Mouse (Mus musculus): Measurements from ENCODE around the gene Syt1.

Gene Syt1

DNA sequence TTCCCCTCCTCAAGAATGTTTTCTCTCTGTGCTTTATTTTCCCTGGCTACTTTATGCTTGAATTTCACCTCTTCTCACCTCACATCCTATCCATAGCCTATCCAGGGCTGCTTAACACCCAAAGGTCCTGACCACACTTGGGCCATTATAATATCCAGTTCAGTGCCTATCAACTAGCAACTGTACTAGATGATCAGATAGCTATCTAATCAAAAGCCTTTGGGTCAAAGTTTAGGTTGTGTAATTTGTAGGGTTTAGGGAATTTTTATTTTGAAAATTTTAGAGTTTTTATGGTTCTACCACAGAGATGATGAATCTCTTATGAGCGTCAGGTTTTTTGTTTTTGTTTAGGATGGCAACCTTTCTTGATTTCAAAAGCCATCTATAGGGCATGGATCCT, 125.0 kb downstream of the Syt1 start:
- DNase-seq (ENCODE audit: low spot score in 2 of 2), result no peak

DNA sequence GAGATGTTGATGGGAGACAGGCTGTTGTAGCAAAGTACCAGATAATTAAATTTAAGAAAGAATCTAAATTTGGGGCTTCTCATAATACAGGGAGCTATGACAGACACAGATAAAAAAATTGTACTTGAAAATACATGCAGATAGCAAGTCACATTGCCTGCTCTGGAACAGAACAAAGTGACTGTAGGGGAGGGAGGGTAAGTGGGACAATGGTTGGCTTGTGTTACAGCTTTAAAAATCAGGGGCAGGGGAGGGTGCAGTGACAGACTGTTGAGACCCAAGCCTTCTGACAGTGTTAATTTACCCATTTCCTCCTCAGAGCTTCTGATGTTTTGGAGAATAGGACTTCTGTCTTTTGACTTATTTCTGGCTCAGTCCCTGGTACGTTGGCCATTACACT, 126.3 kb downstream of the Syt1 start:
- no peak for DNase-seq (ENCODE audit: low spot score in 2 of 2)

DNA sequence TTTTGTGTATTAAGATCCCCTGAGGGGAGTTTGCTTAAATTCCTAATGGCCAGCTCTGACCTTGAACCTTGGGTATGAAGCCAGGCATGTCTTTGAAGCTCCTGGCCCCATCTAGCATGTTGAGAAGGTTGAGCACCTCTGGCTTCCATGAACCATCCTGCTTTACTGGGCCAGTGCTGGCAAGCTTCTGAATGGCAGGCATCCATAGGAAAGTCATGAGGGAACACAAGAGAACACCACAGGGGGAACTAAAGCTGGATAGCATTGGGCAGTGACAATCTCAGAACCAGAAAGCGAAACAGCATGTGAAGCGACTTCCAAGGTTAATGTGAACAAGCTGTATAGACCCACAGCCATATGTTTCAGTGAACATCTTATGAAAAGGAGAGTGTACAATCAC, 130.4 kb downstream of the Syt1 start:
- DNase-seq (ENCODE audit: low spot score in 2 of 2), result no peak

DNA sequence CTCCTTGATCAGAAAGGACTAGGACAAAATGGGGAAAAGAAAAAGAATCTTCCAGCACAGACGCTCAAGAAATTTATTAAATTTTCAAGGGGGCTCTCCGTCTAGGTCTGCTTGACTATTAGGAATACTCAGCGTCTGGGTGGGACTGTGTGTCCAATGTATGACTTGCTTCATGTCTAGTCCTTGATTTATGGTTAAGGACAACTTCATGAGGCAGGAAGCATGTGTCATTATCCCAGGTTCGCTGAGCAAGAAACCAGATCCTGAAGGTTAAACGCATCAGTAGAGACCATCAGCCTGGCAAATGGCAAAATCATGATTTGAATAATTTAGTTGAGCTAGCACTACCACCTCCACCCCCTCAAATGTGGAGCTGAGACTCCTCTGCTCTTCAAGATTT, 135.1 kb downstream of the Syt1 start:
- DNase-seq (ENCODE audit: low spot score in 2 of 2), result no peak

GRCm38 (mm10) chr10:108874687-108875086, 136.1 kb downstream of the Syt1 start:
- no peak for DNase-seq (ENCODE audit: low spot score in 2 of 2)

DNA sequence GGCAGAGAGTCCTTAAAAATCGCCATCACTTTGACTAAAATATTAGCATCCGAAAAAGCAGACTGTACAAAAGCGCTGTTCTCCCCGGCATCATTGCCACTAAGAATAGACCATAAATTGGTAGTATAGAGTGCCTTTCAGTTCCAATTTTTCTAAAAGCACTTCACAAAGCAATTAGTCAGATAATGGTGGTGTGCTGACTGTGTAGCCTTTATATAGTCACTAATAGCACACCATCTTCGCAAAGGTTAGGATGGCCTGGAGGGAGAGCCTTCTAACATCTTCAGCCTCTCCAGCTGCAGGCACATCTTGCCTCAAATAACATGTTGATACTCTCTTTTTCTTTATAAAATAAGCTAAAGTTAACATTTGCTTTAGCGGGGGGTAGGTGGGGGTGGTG, 138.4 kb downstream of the Syt1 start:
- DNase-seq (ENCODE audit: low spot score in 2 of 2), result no peak

DNA sequence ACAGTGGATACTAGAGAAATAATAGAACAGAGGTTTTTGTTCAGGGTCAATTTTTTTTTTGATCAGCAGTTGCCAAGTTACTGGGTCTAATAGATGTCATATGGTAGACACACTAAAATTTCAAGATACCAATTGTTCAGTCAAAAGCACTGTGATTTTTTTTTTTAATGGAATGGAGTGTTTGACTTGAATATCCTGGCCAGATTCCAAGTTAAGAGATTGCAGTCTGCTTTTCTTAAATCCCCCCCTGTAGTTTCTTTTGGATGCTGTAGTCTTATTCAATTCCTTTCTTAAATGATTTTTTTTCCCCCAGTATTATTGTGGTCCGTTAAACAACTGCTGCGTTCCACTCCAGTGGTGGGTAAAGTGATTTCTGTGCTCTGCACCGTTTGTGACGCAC, 140.2 kb downstream of the Syt1 start:
- DNase-seq (ENCODE audit: low spot score in 2 of 2), result no peak

- peak; percentile 8 to 29 for DNase-seq (ENCODE audit: low spot score in 2 of 2)
Observed at GRCm38 (mm10) chr10:108868136-108868535, 142.6 kb downstream of the Syt1 start.

DNA sequence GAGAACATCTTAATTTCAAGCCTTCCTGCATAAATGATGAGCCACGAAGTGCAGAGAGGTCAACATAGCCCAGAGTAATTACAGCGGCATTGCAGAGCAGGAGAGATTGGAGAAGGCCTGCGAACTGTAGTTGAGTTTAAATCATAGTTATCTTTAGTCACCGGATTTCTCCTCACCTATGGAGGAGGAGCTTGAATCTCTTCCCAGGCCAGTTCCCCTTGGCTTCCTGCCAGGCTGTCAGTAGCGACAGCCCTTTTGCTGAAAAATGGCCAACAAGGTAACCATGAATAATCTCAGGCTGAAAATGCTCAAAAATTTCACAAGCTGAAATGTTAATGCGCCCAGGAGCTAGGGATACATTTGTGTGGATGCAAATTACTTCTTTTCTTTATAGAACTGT, 143.6 kb downstream of the Syt1 start:
- peak; percentile 2 to 13 for DNase-seq (ENCODE audit: low spot score in 2 of 2)

DNA sequence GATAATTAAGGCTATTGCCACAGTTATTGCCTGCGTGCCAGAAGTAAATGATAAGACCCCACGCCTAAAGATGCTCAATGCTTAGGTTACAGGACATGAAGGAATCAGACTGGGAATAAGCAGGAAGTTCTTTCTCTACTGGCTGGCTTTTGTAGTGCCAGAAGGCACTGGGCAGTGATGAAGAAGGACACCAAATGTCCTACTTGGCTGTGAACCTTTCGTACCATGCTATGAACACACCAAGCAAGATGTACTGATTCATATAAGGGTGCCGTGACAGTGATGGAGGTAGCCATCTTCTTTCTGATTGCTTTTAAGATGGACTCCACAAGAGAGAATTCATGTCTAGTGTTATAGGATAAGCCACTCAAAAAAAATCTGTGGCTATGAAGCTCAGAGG, 145.2 kb downstream of the Syt1 start:
- no peak for DNase-seq (ENCODE audit: low spot score in 2 of 2)

DNA sequence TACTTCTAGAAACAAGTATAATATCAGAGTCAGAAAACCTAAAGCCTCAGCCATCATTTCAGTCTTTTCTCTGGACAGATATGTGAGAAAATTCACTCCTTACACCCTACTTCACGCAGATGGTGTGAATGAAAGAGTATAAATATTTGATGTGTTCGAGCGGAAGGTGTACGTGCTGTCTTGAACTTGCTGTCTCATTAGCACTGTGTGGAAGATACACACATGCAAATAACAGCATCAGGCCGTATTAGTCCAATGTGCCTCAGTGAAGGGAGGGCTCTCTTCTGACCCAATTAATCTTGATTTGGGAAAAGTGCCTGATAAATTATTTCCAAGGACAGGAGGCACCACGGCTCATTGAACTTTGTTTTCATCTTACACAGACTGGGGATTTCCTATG, 154.8 kb downstream of the Syt1 start:
- DNase-seq (ENCODE audit: low spot score in 2 of 2), result no peak

- DNase-seq (ENCODE audit: low spot score in 2 of 2), result no peak
Observed at GRCm38 (mm10) chr10:108852757-108853156, 158.0 kb downstream of the Syt1 start.

DNA sequence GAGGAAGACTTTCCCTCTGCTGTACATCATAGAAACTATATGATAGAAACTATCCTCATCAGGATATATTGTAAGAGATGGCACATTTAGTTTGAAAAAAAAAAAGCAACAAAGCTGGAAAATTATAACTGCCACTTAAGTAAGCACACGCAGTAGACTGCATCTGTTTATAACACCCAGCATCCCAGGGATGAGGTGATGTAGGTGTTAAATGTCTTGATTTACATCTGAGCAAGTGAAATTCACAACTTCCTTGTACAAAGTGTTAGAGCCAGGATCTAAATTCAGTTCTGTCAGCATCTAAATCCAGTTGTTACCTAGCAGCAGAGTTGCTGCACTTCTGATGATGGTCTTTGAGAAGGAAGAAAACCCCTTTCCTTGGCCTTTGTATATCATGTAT, 173.3 kb downstream of the Syt1 start:
- no peak for DNase-seq (ENCODE audit: low spot score in 2 of 2)

GRCm38 (mm10) chr10:108832248-108832647, 178.5 kb downstream of the Syt1 start:
- DNase-seq (ENCODE audit: low spot score in 2 of 2), result no peak

DNA sequence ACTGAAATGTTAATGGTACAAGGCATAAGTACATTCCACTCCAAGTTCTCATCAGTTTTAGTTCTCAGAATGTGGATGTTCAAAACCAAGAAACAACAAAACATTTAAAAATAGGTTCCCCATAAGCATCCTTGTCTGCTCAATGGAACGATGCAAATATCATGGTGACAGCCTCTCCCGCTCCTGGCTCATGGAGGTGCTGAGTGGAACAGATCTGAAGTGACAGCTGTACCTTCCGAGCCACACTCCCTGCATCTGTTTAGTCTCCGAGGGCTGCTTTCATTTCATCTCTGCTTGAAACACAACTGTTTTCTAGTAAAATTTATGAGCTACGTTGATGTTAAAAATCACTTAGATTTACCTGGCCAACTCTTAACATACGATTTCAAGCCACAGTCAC, 179.0 kb downstream of the Syt1 start:
- no peak for DNase-seq (ENCODE audit: low spot score in 2 of 2)

DNA sequence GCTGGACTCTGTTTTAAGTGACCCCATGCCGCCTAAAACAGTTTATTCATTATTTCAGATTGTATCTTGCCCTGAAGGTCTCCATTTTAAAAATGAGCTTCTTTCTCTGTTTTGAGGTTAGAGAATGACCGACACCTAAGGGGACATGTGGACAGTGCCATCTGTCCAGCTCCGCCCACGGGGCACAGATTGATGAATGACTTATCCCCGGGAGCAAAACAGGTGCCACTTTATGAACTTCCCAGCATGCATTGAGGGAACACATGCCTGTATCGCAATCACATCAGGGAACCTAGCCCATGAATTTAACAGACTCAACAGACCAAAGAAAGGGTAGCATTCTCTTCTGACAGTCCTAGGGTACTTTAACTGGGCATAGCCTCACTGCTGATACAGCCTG, 188.5 kb downstream of the Syt1 start:
- no peak for DNase-seq (ENCODE audit: low spot score in 2 of 2)

DNA sequence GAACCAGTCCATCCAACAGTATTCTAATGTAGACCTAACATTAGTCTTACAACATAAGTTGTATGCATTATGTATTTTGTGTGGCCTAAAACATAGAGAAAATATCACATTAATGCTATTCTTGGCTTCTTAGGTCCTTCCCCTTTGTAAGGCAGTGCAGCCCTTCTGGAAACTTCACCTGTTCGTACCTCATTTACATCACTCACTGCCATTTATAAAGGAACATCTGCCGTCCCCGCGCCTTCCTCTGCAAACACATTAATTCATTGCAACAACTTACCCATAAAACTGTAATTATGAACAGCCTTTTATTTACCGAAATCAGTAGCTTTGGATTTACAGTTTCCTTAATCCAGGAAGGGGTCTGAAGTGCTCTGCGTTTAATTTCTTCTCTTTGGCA, 195.4 kb downstream of the Syt1 start:
- no peak for DNase-seq (ENCODE audit: low spot score in 2 of 2)

DNA sequence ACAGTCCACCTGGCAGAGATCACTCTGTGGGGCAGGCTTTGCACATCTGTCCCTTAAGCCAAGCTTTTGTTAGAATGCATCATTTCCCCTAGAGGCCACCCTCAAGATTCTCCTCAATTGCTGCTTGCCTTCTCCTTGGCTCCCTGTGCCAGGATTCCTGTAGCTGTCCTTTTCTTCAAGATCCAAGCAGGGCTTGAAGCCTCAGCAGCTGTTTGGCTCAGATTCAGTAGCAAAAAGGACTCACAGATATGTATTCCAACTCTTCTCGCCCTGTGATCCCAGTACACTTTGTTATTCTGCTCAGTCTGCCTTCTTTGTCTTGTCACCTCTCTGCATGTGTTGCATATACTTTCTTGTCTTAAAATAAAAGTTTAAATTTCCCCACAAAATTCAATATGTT, 206.4 kb downstream of the Syt1 start:
- peak in 1 of 2 experiments; percentile 3 for DNase-seq (ENCODE audit: low spot score in 2 of 2)

GRCm38 (mm10) chr10:108800776-108801175, 210.0 kb downstream of the Syt1 start:
- no peak for DNase-seq (ENCODE audit: low spot score in 2 of 2)

- DNase-seq (ENCODE audit: low spot score in 2 of 2), result no peak
Observed at GRCm38 (mm10) chr10:108798826-108799225, 212.0 kb downstream of the Syt1 start.

DNA sequence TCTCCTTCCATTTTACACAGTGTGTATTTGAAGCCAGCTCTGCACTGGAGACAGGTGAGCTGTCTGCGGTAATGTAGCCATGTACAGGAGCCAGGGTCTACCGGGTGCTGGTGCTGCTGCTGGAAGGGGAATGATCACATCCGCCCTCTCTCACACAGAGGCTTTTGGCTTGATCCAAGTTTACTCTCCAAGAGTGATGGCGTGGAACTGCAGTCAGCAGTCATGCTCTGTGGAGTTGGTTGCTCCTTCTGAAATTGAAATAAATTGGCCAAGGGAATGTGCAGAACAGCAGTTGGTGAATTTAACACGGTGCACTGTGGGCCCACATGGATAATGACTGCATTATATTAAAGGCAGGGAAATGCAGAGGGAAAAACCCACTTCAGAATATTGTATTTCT, 228.0 kb downstream of the Syt1 start:
- no peak for DNase-seq (ENCODE audit: low spot score in 2 of 2)

GRCm38 (mm10) chr10:108780614-108781013, 230.2 kb downstream of the Syt1 start:
- DNase-seq (ENCODE audit: low spot score in 2 of 2), result no peak

DNA sequence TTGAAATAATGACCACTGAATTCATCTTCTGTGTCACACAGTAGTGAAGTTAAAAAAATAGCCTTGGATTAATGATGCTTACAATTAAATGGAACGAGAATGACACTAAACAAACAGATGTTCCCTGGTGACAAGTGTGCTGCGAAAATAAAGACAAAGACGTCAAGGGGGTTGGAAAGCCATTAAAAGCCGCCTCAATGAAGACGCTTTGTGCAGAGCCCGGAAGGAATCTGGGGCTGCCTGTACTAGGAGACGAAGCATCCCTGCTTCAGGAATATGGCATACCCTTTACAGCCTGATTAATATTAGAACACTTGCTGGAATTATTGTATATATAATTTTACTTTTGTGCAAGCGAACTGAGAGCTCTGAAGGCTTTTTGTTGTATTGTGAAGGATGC, 234.0 kb downstream of the Syt1 start:
- no peak for DNase-seq (ENCODE audit: low spot score in 2 of 2)

GRCm38 (mm10) chr10:108771081-108771480, 239.7 kb downstream of the Syt1 start:
- no peak for DNase-seq (ENCODE audit: low spot score in 2 of 2)

DNA sequence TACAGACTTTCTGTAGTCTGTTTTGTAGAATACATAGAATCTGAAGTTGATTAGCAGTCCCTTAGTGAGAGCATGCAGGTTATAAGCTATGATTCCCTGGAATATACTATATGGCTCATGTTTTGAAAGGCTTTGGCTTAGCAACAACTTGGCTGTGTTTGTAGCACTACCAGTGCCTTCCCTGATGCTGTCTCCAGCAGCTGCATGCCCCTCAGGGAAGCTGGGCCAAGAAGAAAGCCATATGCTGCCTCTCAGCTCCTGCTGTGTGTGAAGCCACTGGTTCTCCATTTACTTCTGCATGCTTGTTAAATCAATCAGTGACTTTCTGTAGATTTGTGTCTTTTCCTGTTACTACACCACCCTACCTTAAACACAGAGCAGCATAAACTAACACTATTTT, 245.2 kb downstream of the Syt1 start:
- DNase-seq (ENCODE audit: low spot score in 2 of 2), result no peak
